19 mouse cellular contexts compared by ENCODE assay signal in the genomic region with DNA sequence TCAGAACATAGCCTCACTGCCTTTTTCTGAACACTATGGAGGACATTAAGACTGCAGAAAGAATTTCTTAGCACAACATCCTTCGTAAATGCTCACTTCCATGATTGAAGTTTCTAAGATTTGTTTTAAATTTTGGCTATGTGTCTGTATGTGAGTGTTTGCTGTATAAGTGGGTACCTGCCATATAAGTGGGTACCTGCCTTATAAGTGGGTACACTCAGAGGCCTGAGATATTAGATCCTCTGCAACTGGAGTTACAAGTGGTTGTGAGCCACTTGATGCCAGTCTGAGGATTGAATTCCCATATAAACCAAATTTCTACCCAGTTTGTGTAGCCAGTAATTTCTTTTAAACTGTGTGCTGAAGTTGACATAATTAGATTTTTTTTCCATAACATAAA.
"Had no signal": no experiment of that assay in that cellular context is flagged by ENCODE, and none has a peak within 500 bp of the region (broad histone marks: within the 10 kb centered on the region; RNA-seq: fewer than 3 reads in every experiment).

No protein-coding gene starts in this region.

- H3K9ac ChIP-seq: limb, embryonic 15.5 days; liver, embryonic 12.5 days; liver, embryonic 14.5 days; midbrain, embryonic 12.5 days; neural tube, embryonic 13.5 days; neural tube, embryonic 15.5 days had no signal

- H3K4me2 ChIP-seq: limb, embryonic 15.5 days; liver, embryonic 12.5 days; midbrain, embryonic 12.5 days; neural tube, embryonic 13.5 days; neural tube, embryonic 15.5 days had no signal

- H3K4me3 ChIP-seq: limb, embryonic 15.5 days; liver, embryonic 12.5 days; midbrain, embryonic 10.5 days; midbrain, embryonic 12.5 days; myocyte; neural tube, embryonic 13.5 days; neural tube, embryonic 15.5 days had no signal

- H3K4me1 ChIP-seq: limb, embryonic 15.5 days; neural tube, embryonic 13.5 days; neural tube, embryonic 15.5 days had no signal

- ATAC-seq: midbrain, embryonic 16.5 days had no signal

- H3K27ac ChIP-seq: limb, embryonic 15.5 days; liver, embryonic 14.5 days; midbrain, embryonic 10.5 days; midbrain, embryonic 12.5 days; neural tube, embryonic 13.5 days; neural tube, embryonic 15.5 days had no signal

- H3K27me3 ChIP-seq: limb, embryonic 15.5 days; liver, embryonic 12.5 days had no signal

- H3K9me3 ChIP-seq: limb, embryonic 15.5 days; liver, embryonic 12.5 days; midbrain, embryonic 10.5 days; midbrain, embryonic 12.5 days; neural tube, embryonic 13.5 days; neural tube, embryonic 15.5 days had no signal

- H3K36me3 ChIP-seq: limb, embryonic 15.5 days; liver, embryonic 12.5 days; midbrain, embryonic 10.5 days; midbrain, embryonic 12.5 days; neural tube, embryonic 13.5 days; neural tube, embryonic 15.5 days had no signal

- DNase-seq: lung, postnatal 4 days; midbrain, embryonic 14.5 days; retina, postnatal 1 day; right cerebral cortex, adult 18-20 months; right cerebral cortex, postnatal 25 days; right cerebral cortex, postnatal 4 days; spleen, adult 18-20 months; thymus, adult 18-20 months; thymus, postnatal 14 days; thymus, postnatal 36 days had no signal
